Mouse (Mus musculus): ENCODE measurements around the gene Lrrc3b.

Gene Lrrc3b

DNA sequence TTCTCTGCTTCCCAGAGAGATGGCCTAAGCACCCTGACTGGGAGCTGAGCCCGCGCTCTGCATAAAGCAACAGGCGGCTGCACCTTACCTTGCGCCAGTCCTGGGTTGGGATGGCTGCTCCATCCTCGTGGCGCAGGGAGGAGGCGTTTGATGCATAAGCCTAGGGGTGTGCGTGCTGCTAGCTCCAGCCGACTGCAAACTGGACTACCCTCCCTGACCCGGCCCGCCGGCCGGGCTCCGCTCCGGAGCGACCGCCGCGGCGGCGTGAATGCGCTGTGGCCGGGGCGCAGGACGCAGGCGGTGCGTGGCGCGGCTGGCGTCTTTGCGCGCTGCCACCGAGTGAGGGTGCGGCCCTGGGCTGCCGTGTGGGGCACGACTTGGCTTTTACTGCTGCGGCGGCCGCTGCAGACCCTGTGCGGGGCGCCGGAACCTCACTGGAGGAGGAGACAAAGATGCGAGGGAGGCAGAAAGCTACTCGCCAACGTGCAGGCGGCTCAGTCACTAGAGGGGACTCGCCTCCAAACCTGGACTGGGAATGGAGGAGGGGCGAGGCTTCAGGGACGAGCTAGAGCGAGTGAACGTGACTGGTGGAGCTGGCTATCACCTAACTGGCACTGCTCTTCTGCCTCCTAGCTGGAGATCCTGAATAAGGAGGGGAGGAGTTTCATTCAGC lies at the start of gene Lrrc3b:
Gene Lrrc3b (minus strand): TSS at position 503 of the 673 bp plus-strand sequence.
- peak; percentile 10 for DNase-seq

DNA sequence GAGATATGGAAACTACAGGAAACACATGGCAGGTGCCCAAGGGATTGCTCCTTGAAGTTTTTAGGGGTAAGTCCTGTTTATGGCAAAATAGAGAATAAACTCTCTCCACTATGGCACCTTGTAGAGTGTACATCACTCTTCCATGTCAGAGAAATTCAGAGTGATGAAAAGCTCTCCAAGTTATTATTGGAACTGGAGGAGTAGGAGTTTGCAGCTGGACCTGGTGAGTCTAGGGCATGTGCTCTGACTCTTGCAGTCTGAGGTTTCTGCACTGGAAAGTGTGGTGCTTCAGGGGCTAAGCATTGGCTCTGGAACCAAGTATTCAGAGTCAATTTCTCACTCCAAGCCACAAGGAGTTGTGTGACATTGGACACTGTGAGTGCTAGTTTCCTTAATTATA lies 38.9 kb upstream of the Lrrc3b start:
- DNase-seq = no peak

DNA sequence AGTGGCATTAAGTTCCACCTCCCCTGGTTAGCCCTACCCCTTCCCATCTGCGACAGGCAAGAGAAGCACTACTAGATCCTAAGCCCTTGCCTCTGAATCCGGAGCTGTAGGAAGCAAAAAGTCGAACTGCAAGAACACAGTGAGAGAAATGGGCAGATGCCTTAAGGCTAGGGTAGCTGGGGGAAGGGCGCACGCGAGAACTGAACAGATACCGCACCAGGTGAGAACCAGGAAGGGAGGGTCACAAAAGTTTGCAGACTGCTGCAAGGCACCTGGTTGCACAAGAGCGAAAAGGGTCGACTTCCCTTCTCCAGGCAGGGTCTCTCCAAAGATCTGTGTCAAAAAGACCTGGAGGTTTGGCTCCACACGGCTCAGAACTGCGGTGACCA lies 697 bp downstream of the Lrrc3b start:
- no peak for DNase-seq

DNA sequence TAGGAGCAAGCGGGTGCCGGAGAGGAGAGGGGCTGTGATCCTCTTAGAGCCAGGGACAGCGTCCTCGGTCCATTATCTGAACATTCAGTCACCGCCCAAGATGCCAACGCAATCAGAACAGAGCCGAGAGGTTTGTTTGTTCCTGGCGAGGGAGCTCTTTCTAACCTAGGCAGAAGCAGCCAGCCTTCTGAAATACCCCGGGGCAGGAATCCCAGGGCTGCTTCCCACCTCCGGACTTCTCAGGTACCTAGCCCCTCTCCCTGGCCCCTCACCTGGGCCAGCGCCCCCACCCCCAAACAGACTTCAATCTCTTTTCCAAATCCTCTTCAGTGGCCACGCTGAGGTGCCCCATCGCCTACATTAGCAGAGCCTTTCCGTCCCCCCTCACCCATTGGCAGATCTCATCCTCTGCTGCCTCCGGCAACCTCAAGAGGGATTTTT lies 1.3 kb downstream of the Lrrc3b start:
- DNase-seq = no peak

DNA sequence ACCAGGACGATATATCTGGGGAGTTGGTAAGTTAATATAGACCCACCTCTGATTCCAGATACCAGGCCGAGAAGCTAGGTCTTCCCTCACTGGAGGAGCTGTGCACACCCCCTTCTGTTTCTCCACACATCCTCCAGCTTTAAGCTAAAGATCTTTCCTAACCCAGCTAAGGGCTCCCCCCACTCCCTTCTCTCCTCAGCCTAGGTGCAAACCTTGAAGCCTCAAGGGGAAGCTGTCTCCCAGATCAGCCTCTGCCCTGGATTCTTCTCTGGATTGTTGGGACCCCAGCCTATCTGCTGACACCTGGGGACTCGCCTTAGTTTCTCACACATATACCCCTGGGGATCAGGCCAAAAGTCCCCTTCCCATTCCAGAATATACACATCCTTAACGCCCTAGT lies 1.7 kb downstream of the Lrrc3b start:
- no peak for DNase-seq

DNA sequence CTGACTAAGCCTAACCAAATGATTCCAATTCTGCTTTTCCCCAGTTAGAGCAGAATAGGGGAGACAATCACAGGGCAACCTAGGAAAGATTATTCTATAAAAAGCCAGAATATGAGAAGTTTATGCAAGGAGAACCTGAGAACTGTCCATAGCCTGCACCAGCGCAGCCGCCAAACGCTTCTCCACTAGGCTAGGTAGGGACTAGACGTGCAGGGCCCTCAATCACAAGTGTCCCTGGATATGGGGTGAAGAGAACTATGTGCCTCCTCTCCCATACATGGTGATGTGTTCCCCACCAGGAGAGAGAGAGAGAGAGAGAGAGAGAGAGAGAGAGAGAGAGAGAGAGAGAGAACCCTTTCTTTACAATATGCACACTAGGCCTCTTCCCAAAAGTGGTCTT lies 2.2 kb downstream of the Lrrc3b start:
- no peak for DNase-seq

DNA sequence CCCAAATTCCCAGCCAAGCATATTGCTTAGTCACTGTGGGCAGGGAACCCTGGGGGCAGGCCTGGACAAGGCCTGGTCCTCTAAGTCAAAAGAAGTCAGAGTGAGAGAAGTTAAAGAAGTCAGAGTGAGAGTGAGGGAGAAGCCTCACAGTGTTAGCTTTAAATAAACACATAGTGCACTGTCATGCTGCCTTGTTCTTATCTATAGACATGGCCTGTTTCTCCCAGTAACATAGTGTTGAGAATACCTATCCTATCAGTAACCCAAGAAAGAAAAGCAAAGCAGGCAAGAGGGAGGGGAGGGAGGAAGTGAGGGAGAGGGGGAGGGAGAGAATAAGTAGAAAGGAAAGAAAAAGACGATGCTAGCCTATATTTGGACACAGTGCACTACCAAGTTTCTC lies 6.4 kb downstream of the Lrrc3b start:
- no peak for DNase-seq

DNA sequence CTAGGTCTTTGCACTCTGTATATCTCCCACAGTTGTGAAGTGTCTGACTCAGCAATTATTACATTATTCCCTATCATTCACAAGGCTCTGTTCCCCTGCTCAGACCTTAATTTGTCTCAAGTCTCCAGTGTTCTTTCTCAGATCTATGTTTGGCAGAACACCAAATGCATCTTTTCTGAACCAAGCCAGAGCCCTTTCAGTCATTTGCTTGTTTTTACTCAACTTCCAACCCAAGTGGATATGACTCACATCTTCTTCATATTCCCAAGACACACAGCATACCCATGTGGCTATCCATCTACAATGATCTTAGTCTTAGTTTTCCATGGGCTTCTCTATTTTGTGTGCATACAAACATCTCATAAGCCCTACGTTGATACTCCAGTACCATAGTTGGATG lies 17.2 kb downstream of the Lrrc3b start:
- DNase-seq = no peak

DNA sequence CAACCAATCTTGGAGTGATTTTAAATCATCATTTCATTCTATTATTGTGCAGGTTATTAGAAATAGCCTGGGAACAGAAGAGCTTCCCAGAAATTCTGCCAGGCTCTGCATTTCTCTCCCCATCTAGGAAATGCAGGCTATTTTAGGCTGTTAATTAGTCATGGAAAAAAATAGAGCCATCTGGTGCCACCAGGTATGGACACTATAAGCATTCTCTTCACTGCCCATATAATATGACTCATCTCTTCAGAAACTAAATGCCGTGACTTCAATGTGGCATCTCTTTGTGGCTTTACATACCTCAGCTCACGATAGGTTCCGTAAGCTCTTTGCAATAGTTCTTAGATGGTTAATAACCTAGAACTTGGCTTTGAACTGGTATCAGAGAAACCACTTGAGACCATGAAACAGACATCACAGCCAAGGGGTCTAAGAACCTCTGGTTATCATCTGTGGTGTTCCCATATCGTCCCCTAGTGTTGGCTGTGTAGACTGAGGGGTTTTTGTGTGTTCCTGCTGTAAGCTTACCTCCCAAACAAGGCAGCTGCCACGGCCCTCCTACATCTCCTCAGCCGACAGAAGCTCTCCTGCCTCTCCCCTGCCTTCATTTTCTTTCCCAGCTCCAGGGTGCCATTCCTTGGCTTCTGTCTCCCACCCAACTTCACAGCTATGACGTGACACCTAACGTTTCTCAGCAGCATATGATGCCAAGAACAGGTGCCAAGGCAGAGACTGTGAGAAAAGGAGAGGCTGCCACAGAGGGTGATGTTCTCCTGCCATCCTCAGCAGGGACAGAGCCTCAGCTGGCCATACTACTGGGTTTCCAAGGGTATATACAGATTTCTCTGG lies 27.9 kb downstream of the Lrrc3b start:
- peak; percentile 3 for DNase-seq

DNA sequence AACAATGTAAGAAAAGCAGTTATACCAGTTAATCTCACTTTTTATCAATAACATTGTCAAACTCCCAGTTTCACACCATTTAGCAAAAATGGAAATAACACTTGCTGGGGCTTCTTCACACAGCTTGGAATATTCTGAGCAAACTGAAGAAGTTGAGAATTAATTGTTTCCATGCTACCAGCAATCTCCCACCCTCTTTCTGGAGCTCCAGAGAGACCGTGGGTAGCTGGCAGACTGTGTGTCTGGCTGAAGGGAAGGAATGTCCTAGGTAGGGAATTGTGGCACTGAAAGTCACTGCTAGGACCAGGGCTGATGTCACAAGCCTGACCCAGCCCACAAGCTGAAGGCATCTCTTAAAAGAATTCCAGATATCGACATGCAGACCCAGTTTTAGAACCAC lies 53.3 kb downstream of the Lrrc3b start:
- no peak for DNase-seq

DNA sequence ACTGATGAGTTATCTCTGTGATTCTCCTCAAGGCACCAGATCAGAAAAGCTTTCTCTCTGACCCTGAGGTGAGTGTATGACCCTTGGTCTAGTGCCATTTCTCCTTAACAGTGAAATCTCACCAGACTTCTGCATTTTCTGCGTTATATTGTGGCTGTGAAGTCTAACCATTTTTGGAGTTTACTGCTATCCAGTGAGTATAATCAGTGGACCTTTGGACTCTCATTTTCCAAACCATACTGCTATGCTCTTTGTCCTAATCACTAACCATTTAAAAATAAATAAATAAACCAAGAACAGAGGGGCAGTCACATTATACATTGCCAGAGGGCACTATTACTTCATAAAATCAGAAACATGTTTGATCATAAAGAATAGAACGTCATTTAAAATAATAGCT lies 53.8 kb downstream of the Lrrc3b start:
- DNase-seq = no peak

DNA sequence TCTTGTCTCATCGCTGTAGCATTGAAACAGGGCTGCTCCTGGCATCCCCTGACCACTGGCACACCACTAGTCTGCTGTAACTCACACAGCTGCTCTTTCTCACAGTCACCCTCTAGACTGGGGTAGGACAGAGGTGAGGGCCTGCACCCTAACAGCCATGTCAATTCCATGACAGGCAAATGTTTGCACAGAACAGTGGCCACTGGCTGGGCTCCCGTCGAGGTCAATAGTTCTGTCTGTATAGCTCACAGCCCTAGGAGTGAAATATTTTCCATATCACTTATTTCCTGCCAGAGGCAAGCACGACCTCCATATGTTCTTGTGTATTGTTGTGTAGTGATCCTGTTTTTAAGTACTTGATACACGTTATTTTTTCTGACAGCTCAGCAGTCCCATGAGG lies 54.3 kb downstream of the Lrrc3b start:
- no peak for DNase-seq

DNA sequence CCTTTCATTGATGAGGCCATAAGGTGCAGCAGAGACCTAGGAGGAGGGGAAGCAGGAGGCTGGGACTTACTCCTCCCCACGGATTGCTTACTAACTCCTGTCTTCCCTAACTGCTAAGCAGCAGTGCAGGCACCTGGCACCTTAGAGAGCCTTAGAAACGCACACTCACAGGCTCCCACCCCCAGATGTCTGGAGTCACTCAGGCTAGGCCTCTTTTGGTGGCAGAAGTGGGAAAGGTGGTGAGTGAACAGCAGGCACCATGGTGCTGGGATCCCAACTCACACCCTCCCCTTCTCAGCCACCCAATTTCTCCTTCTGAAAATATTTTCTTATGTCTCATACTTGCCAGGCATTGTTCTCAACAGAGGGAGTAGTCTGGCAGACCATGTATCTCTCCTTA lies 55.7 kb downstream of the Lrrc3b start:
- no peak for DNase-seq

DNA sequence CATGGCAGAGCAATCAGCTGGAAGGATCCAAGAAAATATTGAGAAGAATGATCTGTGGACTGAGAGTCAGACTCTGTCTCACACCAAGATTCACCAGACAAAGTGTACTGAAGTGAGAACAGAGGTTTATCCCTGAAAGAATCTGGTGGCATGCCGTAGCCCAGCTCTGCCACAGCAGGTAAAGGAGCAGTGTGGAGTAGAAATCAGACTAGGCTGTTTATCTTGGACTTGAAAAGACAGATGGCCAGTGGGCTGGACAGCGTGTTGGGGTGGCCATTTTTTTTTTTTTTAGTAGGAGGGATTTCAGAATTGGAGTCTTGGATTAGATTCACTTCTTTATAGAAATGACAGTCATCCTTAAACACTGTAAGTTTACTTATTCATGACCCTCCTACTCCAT lies 61.4 kb downstream of the Lrrc3b start:
- DNase-seq = no peak

DNA sequence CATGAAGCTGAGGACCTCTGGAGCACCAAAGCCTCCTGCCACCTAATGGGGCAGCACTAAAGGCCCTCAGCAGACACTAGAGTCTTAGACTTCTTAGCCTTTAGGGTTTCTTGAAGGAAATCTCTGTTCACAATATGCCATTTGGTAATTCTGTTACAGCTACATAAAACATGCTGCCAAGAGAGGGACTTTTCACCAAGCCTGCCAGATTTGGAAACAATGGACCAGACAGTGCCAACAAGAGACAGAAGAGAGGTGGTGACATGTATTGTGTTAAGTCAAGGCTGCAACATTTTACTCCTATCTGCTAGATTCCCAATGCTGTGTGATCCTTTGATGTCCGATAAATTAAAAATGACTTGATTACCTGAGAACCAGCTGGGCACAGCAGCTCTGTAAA lies 62.0 kb downstream of the Lrrc3b start:
- DNase-seq = no peak

DNA sequence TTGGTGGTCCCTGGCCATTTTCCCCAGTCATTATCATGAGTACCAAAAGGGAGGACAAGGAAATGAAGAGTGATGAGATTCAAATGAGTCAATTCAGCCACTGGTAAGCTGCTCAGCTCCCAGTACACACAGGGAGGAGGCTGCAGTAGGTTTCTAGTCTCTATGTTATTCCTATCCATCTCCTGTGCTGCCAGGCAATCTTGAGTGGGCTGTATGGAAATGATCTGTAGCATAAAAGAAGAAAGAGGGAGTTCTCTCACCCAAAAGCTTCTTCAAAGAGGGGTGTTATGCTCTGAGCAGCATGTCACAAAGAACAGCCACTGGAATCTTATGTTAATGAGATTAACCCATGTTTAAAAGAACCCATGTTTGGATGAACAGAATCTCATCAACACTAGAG lies 64.5 kb downstream of the Lrrc3b start:
- no peak for DNase-seq

DNA sequence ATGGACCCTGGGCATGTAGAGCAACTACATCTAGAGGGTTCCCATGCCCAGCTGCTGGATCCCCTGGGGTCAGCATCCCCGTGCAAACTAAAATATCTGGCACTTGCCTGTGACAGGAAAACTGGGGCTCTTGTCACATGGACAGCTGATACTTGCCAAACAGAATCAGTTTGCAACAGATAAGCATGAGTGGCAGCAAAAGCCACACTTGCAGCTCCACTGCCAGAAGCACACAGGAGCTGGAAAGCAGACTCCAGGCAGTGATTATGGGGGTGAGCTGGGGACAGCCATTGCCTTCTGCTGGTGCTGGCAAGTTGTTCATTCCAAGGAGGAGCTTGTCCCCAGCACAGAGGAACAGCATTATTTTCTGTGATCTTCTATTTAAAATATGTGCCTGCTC lies 65.8 kb downstream of the Lrrc3b start:
- DNase-seq = no peak

DNA sequence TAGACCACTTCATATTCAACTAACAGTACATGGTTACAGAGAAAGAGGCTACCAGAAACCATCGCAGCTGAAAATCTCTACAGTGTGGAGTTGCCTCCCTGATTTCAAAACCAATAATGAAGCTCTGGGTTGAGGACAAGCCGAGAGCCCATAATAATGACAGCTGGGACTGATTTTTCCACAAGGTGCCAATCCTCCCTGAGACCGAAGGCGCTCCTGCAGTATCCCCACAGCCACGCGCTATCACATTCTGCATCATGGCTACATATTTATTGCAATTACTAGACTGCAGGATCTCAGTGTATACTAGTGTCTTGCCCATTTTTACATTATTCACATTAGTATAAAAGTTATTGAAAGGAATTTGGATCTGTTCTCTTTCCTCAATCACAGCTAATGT lies 73.7 kb downstream of the Lrrc3b start:
- DNase-seq = no peak

DNA sequence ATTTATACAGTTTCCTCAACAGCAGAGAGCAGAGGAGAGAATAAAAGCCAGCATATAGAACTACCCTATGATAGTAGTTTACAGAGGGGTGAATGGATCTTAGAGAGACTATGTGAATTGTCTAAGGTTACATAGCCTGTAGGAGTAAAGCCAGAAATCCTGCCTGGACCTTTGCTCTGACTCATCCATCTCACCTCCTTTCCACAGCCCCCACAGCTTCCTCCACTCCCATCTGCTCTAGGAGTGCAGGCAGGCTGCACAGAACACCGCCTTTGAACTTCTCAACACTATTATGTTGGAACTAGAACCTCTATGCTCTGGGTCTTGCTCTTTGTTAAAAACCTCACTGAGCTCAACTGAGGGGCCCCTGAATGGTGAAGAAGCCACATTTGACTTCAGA lies 78.9 kb downstream of the Lrrc3b start:
- no peak for DNase-seq

DNA sequence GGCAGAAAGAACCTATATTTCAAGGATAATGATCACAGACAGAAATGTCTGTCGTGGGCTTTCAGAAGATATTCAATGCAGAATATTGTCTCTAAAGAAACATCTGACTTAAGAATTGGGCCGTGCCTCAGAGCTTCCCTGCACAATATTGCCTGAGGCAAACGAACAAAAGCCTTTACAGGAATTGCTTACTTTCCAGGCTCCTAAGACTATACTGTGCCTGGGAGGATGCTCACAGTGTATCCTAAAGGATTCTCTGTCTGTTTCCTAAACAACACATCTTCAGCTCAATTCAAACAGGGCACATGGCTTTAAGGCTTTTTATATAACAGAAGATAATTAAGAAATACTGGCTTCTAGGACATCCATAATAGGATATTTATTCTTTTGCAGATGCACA lies 79.7 kb downstream of the Lrrc3b start:
- DNase-seq = no peak

DNA sequence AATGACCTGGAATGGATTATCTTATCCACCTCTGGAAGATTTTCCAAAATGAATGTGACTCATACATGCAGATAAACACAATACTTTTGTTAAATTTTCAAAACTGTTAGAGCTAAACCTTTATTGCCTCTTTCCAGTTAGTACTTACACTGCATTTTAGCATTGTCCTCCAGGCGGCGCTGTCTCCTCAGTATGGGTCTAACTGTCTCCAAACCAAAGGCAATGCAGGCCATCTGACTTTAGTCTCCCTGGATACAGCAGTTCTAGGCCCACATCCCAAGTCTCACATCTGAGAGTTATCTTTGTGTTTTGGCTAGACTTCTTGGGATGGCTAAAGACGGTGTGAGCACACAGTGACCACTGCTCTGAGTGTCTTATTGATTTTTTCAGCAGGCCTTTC lies 83.3 kb downstream of the Lrrc3b start:
- DNase-seq = peak; percentile 88

DNA sequence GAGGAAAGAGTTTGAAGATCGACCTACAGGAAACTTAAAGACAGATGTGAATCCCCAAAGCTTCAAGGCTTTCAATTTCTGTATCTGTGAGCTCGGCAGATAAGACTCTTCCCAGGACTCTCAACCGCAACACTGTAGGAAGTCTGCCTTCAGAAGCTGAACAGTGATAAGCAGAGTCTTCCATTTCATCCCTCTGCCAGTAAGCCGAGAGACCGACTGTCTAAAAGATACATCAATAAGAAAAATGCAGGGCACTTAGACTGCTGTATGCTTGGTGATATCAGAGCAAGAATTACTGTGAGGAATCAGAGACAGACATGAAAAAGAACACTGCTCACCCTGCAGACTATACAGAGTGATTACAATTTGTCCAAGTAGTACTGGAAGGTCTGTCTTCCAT lies 84.5 kb downstream of the Lrrc3b start:
- DNase-seq = peak; percentile 12

DNA sequence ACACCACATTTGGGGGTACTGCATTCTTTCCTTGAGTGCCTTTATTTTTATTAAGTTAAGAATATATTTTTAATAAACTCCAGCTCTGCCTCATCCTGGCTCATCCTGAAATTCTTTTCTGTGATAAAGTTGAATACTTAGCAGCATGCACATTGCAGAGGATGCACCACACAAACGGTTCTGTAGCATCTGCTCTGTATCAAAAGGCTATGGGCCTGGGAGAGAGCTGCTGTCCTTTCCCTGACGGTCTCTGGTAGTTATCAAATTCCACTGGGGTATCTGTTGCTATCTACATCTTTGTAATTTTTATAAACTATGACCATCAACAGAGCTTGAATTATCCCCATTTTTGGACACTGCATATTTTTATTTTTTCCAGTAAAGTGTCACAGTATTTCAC lies 105.7 kb downstream of the Lrrc3b start:
- no peak for DNase-seq

DNA sequence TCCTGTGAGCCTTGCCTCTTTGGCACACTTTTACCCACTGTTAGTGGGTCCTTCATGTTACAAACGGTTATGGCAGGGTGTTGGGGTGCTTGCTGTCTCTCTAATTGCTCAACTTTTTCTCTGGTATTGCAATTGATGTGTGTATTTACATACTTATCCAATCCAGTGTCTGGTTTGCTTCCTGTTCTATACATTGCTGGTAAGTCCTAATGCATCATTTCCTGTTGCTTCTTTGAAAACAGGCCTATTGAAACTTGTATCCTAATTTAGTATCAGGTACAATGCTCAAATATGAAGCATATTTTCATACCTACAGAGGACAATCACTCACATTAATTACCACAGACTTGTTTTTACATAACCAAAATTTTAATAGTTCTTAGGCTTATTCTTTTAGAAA lies 107.4 kb downstream of the Lrrc3b start:
- no peak for DNase-seq

DNA sequence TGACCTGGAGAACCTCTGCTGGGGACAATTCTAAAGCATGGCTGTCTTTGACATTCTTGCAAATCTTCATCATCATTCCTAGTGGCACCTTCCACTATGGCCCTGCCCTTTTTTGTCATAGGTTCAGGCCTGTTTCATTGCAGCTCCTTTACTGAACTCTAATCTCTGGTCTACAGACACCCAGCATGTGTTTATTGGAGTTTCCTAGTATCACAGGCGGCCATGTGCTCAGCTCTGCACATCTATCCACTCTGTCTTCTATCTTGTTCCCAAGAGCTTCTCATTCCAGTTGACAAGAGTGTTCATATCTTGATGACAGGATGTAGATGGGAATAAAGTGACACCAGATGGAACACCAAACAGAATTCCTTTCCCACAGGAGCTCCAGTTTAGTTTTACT lies 108.6 kb downstream of the Lrrc3b start:
- no peak for DNase-seq
